Mouse (Mus musculus): Measurements from ENCODE around the gene Mcrip2. TPM values are rescaled to one million over a fixed set of nuclear protein-coding genes. Genes with fewer than 3 reads are reported as not detected.
A peak's percentile ranks its signal among the peaks of the same experiment; 100 is the strongest.
"Not testable (repeated sequence)": the region's sequence is repeated elsewhere in the genome, so short reads cannot be mapped to it uniquely, and the experiment has no call there.

The Mcrip2 gene
- total RNA-seq, 2 experiments from 2014 or later = 17.8 to 25.7 TPM

DNA sequence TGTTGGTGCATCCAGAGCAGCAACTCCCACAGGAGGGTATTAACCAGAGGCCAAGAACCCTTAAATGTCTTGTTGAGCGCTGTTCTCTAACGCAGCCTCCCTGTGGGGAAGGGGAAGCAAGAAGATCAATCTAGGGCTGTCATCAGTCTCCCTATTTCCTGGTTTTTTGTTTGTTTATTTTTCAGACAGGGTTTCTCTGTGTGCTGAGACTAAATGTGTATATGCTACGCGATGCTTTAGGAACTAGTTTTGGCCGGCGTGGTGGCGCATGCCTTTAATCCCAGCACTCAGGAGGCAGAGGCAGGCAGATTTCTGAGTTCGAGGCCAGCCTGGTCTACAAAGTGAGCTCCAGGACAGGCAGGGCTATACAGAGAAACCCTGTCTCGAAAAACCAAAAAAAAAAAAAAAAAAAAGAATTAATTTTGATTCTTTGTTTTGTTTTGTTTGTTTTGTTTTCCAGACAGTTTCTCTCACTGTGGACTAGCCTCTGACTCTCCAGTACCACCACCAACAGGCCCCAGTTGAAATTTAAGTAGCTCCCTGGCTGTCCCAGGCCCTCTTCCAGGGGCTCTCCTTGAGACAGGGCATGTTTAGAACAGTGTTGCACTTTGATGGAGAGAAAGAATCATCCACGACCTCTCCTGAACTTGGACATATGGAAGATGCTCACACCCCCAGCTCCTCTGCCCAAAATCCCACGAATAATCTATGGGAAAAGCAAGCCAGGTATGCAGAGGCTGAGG is 5.0 kb upstream of the Mcrip2 start:
- H3K27ac ChIP-seq = peak overlapping the region; percentile 88; the same call in 1 of the 2 replicates
- no peak for DNase-seq (ENCODE audit: extremely low spot score in 1 of 2, low spot score in 2 of 2)
- no peak overlapping the region; the same call in 1 of the 2 replicates for H3K4me3 ChIP-seq
- TF ChIP-seq CTCF (IDR thresholded peaks at IDR 0.05) = no peak
- intact Hi-C loops (cut with DNase I) = no loop called here

- no peak for TF ChIP-seq CTCF (IDR thresholded peaks at IDR 0.05)
- Histone ChIP-seq H3K4me3 (no peak overlapping the region), H3K27ac (no peak overlapping the region)
- intact Hi-C loops (cut with DNase I) = no loop called here
- DNase-seq (ENCODE audit: extremely low spot score in 1 of 2, low spot score in 2 of 2) = no peak
Measured at GRCm38 (mm10) chr17:25872676-25873075, 4.1 kb upstream of the Mcrip2 start.

DNA sequence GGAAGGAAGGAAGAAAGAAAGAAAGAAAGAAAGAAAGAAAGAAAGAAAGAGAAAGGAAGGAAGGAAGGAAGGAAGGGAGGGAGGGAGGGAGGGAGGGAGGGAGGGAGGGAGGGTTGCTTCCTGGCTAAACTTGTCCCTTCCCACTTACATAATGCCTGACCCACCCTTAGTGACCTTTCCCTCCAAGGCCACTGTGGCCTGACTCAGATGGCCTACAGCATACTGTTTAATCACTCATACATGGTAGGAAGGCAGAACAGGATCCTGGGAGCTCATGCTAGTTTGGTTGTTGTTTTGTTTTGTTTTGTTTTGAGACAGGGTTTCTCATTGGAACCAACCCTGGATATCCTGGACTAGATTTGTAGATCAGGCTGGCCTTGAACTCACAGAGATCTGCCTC is 3.0 kb upstream of the Mcrip2 start:
- H3K4me3 ChIP-seq; H3K27ac ChIP-seq; DNase-seq (ENCODE audit: extremely low spot score in 1 of 2, low spot score in 2 of 2); intact Hi-C loops (cut with DNase I): not testable (repeated sequence)

DNA sequence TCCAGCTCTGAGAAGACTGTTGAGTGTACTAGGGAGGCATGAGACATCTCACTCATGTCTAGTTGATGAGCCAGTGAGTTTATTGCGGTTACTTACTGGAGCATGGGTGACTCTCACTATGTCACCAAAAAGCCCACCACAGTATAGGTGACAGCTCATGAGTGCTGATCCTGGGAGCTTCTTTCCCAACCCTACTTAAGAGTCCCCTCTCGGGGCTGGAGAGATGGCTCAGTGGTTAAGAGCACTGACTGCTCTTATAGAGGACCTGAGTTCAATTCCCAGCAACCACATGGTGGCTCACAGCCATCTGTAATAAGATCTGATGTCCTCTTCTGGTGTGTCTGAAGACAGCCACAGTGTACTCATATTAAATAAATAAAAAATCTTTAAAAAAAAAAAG is 1.4 kb upstream of the Mcrip2 start:
- TF ChIP-seq CTCF (IDR thresholded peaks at IDR 0.05) = no peak
- intact Hi-C loops (cut with DNase I) = no loop called here
- no peak for DNase-seq (ENCODE audit: extremely low spot score in 1 of 2, low spot score in 2 of 2)
- no peak overlapping the region for H3K4me3 ChIP-seq
- H3K27ac ChIP-seq = no peak overlapping the region

DNA sequence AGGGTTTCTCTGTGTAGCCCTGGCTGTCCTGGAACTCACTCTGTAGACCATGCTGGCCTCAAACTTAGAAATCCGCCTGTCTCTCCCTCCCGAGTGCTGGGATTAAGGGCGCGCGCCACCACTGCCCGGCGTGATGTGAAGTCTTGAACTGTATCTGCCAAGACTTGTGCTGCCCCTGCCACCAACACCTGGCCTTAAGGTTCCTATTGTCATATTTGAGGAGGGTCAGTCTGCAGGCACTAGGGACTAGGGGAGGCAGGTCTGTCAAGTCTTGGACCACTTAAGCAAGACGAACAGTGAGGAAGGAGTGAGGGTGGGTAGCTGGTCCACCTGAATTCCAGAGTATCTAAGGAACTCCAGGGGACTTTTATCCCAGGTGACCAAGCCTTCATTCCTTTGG is 934 bp upstream of the Mcrip2 start:
- no peak for DNase-seq (ENCODE audit: extremely low spot score in 1 of 2, low spot score in 2 of 2)
- no peak for TF ChIP-seq CTCF (IDR thresholded peaks at IDR 0.05)
- intact Hi-C loops (cut with DNase I) = no loop called here
- no peak overlapping the region for H3K27ac ChIP-seq
- H3K4me3 ChIP-seq = no peak overlapping the region

GRCm38 (mm10) chr17:25867836-25868600 is 546 bp downstream of the Mcrip2 start:
- intact Hi-C loops (cut with DNase I) = no loop called here

GRCm38 (mm10) chr17:25867509-25867835 is 1.1 kb downstream of the Mcrip2 start:
- TF ChIP-seq CTCF (IDR thresholded peaks at IDR 0.05) = no peak
- no peak for DNase-seq (ENCODE audit: extremely low spot score in 1 of 2, low spot score in 2 of 2)
- peak overlapping the region; percentile 91 for H3K4me3 ChIP-seq
- intact Hi-C loops (cut with DNase I) = no loop called here
- peak overlapping the region; percentile 88 for H3K27ac ChIP-seq

More at GRCm38 (mm10) chr17:25867836-25868600, 546 bp downstream of the Mcrip2 start:
- peak overlapping the region; percentile 88 for H3K27ac ChIP-seq
- DNase-seq (ENCODE audit: extremely low spot score in 1 of 2, low spot score in 2 of 2) = no peak
- no peak for TF ChIP-seq CTCF (IDR thresholded peaks at IDR 0.05)
- H3K4me3 ChIP-seq = peak overlapping the region; percentile 91

GRCm38 (mm10) chr17:25866172-25866571 is 2.4 kb downstream of the Mcrip2 start:
- Histone ChIP-seq H3K4me3 (no peak overlapping the region), H3K27ac (no peak overlapping the region)
- intact Hi-C loops (cut with DNase I) = no loop called here
- DNase-seq (ENCODE audit: extremely low spot score in 1 of 2, low spot score in 2 of 2) = no peak
- TF ChIP-seq CTCF (IDR thresholded peaks at IDR 0.05) = no peak

GRCm38 (mm10) chr17:25865288-25865687 is 3.3 kb downstream of the Mcrip2 start:
- Histone ChIP-seq H3K27ac (no peak overlapping the region), H3K4me3 (no peak overlapping the region)
- TF ChIP-seq CTCF (IDR thresholded peaks at IDR 0.05) = no peak
- intact Hi-C loops (cut with DNase I) = no loop called here
- DNase-seq (ENCODE audit: extremely low spot score in 1 of 2, low spot score in 2 of 2) = no peak

DNA sequence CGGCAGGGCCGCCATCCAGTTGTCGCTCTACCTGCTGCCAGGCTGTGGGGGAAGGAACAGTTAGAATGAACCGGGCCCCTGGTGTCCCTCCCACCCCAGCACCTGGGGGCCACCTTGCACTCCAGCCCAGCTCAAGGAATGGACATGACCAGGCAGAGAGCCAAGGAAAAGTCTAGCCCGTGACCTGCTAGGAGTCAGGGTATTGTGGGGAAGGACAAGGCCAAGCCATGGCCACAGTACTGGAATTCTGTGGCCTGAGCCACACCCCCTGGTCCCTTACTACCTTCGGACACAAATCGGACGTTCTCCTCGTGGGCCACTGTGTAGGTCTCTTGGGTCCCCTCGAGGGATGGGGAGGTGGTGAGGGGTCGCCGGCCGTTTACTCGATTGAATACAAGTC is 4.3 kb downstream of the Mcrip2 start:
- H3K27ac ChIP-seq = no peak overlapping the region
- intact Hi-C loops (cut with DNase I) = no loop called here
- TF ChIP-seq CTCF (IDR thresholded peaks at IDR 0.05) = no peak
- no peak for DNase-seq (ENCODE audit: extremely low spot score in 1 of 2, low spot score in 2 of 2)
- H3K4me3 ChIP-seq = no peak overlapping the region

DNA sequence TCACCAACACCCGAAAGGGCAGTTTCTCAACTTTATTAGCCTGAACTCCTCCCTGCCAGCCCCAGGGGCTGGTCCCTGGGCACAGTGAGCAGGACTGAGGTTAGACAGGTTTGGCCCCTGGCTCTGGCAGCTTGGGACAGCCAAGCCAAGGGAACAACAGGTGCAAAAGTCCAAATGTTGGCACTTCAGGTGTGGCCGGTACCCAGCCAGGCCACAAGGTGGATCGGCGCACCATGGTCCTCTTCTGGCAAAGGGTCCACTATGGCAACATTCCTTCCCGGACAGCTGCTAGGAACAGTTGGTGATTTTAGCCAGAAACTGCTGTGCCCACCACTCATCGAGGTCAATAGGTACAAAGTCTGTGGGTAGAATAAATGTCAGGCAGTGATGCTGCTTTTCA is 4.9 kb downstream of the Mcrip2 start:
- no peak for TF ChIP-seq CTCF (IDR thresholded peaks at IDR 0.05)
- no peak overlapping the region for H3K27ac ChIP-seq
- no peak overlapping the region for H3K4me3 ChIP-seq
- intact Hi-C loops (cut with DNase I) = no loop called here
- no peak for DNase-seq (ENCODE audit: extremely low spot score in 1 of 2, low spot score in 2 of 2)

- DNase-seq (ENCODE audit: extremely low spot score in 1 of 2, low spot score in 2 of 2) = no peak
- intact Hi-C loops (cut with DNase I) = no loop called here
- TF ChIP-seq CTCF (IDR thresholded peaks at IDR 0.05) = no peak
- H3K27ac ChIP-seq = peak overlapping the region; percentile 97
- peak overlapping the region; percentile 73 for H3K4me3 ChIP-seq
Measured at GRCm38 (mm10) chr17:25861704-25862612, 6.6 kb downstream of the Mcrip2 start.
